Mouse (Mus musculus) kidney, postnatal 25 days (tissue): ENCODE measurements at regions not wholly inside any gene's neighbourhood (a gene's known extent, or its start where the extent isn't known, plus 50 kb on each side); places are given as distances from the start of the nearest gene placed in this dataset.
"Not testable (repeated sequence)": the region's sequence is repeated elsewhere in the genome, so short reads cannot be mapped to it uniquely, and the experiment has no call there.

Experiments
- DNase-seq, 2 experiments: peaks; one replicate each; pipeline ENCODE4 v3.0.0; 2021; ENCODE audit warnings: mixed read lengths in 2 of 2

DNA sequence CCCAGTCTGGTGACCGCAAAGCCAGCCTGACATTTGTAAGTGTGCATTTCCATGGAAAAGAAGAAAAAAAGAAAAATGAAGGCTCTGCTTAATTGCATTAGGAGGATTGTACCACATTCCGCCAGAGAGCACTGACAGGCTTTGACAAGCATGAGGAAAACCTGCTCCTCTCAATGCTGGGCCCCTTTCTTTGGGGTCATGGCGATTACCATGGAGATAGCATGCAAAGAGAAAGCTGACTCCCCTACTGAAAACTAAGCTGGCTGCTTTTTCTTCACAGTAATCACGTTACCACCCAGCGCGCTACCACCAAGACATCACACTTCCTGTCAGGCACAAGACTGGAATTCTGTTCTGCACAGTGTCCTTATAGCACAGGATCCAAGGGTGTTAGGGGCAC, 502.2 kb downstream of the Bnc2 start:
- no peak for DNase-seq

DNA sequence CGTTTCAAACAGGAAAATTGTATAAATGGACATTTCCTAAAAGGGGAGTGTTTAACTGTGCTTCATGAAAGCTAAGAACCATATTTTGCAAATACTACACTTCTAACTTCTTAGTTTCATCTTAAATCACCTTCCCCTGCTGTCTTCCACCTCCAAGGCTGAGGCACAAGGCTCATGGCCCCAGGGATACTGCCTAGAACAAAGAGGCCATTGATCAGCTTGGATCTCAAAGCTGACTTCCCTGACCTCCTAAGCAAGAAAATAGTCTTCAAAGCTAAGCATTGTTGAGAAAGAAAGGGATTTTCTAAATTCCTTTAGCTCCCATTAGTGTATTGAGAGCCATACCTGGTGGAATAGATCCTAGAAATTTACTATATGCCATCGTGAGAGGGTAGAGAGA, 501.6 kb downstream of the Bnc2 start:
- no peak for DNase-seq

DNA sequence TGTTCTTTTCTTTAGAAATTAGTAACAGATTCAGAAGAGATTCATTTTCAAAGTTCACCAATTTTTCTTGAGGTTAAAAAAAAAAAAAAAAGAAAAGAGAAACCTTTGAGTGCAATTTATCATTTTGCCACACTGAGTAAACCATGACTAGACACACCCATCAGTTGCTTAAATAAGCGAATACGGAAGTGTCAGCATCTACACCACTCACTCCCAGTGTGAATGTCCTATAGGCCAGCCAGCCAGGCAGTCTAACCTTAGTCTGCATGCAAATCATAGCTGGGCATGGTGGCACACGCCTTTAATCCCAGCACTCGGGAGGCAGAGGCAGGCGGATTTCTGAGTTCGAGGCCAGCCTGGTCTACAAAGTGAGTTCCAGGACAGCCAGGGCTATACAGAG, 498.6 kb downstream of the Bnc2 start:
- DNase-seq = not testable (repeated sequence)

DNA sequence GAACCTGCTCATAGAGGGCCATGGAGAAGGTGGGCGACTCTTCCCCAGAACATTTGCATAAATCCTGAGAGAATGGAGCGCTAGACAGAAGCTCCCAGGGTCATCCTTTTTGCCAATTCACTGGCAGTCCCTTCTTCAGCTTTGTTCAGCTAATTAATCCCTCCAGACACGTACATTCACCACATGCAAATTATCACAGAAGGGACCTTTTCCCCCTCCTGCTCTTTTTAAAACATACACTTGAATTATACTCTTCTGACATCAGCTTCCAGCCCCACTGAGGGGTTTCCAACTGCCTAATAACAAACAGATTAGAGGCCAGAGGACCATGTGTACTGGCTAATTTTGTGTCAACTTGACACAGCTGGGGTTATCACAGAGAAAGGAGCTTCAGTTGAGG, 497.2 kb downstream of the Bnc2 start:
- DNase-seq = no peak

DNA sequence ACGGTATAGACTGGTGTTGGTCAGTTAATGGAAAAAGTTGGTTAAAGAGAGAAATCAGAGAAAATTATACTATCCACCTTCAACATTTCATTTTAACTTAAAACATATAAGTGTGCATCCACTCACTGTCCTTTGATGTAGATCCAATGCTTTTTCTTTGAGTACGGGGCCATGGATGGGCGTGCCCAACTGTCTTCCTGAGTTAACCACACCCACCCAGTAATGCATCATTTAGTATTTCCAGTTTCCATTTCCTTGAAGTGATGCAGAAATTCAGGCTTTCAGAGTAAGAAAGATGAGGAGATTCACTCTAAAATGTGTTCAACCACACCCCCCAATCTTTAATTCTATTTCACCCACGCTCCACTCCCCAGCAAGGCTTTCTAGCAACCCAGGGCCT, 490.6 kb downstream of the Bnc2 start:
- DNase-seq = no peak

DNA sequence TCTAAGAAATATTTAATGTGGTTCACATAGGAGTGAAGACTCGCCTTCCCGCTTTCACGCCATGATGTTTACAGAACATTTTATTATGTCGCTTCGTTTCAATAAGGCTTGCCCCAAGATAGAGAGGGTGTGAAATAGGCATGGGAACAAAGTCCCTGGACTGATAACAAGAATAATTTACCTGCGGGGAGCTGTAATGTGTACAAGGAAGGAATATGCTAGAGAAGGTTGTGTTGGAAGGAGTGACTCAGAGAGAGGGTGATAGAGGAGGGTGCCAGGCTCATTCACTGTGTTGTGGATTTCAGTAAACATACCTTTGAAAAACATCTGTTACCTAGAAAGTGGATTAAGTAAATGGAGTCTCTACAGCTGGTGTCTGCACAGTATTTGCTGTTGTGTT, 490.2 kb downstream of the Bnc2 start:
- DNase-seq = no peak

DNA sequence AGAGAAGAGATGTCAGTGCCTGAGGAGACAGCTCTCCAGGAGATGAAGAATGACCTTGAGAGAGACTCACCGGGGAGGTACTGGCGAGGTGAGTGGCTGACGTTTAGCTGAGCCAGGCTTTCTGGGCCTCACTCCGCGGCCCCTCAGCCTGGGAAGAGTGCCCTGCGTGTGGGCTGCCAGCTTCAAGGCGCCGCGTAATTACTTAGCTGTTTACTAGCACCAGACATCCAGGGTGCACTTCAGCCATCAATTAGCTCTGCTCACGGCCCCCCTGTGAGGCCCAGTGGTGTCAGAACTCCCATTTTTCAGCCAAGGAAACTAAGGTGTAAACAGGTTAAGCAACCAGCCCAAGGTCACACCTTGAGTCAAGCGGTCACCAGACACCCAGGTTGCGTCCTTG, 485.8 kb downstream of the Bnc2 start:
- DNase-seq = no peak

DNA sequence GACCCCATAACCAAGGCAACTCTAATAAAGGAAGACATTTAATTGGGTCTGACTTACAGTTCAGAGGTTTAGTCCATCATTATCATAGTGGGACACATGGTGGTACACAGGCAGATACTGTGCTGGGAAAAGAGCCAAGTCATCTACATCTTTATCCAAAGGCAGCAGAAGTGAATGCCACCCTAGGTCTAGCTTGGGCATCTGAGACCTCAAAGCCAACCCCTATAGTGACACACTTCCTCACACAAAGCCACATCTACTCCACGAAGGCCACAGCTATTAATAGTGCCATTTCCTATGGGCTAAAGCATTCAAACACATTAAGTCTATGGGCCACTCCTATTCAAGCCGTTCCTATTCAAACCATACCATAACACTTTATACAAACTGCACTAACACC, 483.8 kb downstream of the Bnc2 start:
- DNase-seq = no peak

DNA sequence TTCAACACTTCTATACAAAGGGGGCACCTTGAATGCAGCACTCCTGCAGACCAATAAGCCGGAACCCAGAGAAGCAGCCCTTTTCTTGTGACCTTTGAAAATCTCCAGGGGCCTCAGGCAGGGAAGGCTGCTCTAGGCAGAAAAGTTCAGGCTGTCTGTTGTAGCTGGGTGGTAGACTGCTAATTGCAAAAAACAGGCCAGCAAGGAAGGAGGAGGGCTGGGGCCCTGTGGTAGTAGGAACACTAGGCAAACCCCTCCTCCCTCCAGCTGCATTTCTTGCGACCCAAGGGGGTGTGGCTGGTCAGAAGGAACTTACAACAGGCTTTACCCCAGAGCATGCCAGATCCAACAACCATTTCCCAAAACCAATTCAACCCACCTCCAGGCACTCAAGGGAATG, 482.8 kb downstream of the Bnc2 start:
- no peak for DNase-seq

DNA sequence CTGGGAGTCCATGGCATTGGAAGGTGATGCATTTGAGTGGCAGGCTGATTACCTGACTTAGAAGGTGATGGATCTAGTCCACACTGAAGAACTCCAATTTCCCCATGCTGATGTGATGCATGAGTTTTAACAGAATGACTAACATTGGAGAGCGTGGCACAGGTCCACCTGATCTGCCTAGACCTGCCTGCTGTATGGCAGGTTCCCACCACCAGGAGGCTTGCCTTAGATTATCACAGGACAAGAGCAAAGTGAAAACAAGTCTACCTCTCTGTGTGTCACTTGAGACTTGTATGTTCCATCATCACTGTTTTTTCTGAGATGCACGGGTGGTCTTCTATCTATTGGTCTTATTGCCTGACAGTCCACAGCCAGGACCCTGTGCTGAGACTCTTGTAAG, 478.3 kb downstream of the Bnc2 start:
- no peak for DNase-seq

DNA sequence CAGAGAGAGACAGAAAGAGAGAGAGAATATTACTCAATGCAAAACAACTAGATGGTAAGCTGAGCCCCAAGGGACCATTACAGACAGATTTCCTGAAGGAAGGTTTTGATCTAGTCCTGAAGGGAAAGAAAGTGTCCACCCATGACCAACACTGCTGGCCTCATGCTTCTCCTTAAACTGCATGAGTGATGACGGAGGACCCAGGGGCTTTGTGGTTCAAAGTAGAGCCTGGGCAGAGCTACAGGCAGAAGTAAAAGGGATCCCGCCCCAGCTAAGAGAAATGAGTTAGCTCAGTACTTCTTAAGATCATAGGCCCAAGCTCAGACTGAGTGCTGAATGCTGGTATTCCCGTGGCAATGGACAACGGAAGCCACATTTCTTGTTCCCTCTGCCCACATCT, 476.9 kb downstream of the Bnc2 start:
- no peak for DNase-seq

DNA sequence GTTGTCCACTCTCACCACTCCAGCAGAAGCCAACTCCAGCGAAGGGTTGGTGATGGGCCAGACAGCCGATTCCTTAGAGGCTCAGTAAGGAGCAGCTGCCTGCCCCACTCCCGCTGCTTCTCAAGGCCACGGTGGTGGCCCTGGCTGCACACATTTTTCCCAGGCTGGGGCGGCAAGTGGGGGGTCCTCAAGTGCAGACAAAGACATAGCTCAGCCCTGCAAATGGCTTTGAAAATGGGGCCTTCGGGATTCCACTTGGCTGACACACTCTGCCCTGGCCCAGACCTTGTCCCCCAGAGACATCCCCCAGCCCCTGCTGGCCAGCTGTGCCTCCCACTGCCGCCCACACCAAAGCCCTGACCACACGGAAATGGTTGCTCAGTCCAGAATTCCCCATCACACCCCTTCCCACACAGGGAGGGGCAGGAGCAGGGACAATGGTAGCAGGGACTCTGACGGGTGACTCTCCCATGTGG, 475.9 kb downstream of the Bnc2 start:
- no peak for DNase-seq

DNA sequence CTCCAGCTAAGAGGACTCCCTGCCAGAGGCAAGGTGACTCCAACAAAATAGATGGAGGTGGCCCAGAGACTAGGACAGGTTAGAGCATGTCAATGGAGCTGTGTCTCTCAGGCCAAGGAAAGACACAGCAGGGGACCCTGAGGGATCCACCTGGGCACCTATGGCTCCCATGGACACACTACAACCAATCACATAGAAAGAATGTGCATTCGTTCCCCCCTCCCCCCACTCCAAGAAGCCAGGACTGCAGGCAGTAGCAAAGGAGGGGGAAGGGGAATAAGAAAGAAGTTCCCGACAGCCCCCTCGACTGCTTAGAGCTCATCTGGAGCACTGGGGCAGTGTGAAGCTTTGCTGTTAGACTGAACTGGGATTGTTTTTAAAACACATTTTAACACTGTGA, 474.1 kb downstream of the Bnc2 start:
- DNase-seq = no peak

DNA sequence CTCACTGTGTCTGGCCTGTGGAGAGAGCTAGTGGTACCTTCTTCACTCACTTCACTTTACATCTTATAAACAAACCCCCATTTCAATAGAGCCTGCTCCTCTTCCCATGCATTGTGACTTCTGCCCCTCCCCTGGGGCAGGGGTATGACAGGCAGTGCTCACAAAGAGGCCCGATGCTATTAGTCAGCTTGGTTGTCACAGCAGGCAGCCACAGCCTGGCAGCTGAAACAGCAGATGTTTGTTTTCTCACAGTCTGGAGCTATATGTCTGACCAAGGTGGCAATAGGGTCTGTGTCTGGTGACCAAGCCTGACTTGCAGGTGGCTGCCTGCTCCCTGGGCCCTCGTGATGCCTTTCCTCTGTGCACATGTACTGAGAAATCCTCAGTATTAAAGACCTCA, 472.8 kb downstream of the Bnc2 start:
- DNase-seq = no peak

DNA sequence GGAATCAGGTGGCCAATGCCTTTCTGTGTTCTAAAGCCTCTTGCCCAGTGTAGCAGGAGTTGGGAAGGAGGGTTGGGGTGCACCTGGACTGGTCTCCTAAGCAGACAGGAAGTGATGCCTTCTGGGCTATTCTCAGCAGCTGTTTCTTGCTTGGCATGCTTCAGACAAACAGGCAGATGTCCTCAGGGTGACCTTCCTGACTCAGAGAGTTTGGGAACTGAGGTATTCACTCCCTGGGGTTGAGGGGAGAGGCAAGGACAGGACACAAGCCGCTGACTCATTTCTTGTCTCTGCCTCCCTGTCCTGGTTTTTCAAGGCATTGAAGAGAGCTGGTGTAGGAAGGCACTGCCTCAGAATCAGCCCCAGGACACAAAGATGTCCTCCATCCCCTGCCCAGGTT, 471.4 kb downstream of the Bnc2 start:
- no peak for DNase-seq

DNA sequence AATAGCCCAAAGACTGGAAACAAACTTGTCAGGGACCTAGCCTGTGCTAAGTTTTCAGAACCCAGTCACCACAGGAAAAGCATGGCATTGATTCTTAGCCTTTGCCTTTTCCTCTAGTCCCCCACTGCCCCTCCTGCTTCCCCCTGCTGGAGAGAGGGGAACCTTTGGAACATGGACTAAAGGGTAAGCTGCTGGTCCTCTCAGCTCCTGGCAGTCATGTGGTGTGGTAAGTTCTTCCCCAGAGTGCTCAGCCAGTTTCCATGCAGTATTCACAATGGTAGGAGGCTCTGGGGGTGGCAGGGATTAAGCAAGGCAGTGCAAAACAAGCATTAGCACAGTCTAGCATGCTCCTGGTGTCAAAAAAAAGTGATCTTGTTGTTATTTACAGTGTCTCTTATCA, 470.3 kb downstream of the Bnc2 start:
- DNase-seq = peak; percentile 51 to 85

DNA sequence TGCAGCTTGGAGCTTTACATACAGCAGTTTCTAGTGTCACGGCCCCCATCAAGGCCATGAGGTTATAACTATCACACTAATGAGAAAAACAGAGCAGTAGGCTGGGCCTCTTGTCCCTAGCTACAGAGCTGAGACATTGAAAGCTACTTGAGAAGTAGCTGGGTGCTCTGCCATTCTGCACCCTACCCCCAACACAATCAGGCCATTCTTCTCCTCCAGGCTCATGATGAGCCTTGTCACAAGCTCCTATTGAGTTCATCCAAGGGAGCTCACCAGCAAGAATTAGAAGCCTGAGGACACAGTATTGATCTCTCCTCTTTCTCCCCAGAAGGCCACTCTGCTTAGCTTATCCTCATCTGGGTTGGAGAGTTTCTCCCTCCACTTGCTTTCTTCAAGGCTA, 466.9 kb downstream of the Bnc2 start:
- DNase-seq = no peak

DNA sequence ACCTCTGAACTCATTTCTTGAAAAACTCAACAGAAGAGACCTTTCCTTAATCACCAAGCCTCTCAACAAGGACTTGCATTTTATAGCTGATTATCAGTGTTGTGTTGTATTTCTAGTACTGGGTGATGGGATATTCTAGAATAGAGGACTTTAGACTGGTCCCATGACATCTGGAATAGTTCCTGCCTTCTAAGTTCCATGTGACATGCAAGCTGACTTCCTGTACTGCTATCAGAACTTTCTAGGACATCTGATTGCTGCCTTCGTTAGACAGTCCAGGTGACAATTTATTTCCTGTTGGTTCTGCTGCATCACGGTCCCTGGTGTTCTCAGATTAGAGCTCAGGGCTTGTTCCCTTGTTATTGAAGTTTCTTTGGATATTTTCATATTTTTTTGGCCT, 465.5 kb downstream of the Bnc2 start:
- DNase-seq = no peak

DNA sequence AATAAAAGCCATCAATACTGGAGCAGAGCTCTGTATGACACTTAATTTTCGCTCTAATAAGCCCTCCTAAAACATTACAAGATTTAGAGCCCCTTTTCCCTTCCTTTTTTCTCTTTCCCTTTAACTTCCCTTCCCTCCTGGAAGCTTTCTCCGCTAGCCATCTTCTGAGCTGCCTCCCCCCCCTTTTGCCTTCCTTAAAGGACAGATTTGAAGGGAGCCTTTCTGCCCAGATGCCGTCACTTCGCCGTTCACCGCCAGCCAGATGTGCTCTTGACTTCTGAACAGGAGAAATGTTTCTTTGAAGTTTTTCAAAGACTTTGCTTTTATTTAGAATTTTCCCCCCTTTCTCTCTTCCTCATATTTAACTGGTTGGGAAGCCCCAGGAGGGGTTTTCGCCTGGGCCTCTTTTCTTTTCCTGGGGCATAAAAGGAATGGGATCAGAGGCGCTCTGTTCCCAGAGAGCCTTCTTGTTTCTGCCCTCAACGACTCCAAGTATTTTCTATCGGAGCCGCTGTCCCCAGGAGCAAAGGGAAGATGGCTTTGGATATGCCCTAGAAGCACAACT, 463.7 kb downstream of the Bnc2 start:
- no peak for DNase-seq

DNA sequence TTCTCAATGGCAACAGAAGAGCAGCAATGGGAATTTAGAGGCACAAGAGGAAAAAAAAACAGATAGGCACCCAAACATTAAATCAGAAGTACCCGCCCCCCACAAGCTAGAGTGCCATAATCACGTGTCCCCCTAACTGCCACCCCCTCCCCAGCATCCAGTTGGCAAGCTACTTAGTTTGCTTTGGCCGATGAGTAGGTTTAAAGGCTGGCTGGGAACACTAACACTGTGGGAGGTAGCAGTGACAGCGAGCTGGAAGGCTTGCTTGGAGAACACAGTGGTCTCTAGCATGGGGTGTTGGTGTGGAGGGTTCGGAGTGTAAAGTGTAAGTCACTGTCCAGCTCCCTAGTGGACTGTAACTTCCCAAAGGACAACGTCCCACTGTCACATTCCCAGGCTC, 463.1 kb downstream of the Bnc2 start:
- DNase-seq = no peak

DNA sequence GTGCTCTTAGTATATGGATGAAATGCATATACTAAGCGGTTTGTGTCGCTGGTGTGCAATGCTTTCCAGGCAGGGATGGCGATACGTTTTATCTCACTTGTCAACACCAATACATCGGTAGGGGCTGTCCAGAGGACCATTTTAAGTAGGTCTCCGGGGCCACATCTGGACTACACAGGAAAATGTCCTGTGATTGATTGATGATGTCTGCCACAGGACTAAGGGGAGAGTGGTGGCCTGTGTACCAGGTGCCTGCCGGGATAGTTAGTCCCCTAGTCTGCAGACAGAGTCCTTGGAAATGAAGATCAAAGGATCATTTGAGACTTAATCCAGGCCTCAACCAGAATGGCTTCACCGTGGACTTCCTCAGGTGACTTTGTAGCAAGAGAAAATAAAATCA, 460.6 kb downstream of the Bnc2 start:
- DNase-seq = no peak

DNA sequence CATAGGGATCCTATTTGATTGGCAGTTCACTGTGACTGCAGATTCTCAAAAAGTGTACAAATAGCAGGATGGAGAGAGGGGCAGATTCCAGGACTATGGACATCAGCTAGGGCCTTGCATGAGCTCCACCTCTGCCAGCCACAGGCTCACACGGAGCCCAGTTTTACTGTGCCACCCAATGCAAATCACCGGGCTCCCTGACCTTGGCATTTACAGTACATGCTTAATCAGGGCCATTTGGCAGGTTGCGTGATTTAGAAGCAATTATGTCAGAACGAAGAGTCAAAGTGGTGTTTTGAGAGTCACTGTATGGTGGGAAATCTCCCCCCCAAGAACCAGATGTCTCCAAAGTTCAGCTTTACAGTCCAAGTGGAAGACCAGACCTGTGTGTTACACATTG, 456.1 kb downstream of the Bnc2 start:
- DNase-seq = no peak

DNA sequence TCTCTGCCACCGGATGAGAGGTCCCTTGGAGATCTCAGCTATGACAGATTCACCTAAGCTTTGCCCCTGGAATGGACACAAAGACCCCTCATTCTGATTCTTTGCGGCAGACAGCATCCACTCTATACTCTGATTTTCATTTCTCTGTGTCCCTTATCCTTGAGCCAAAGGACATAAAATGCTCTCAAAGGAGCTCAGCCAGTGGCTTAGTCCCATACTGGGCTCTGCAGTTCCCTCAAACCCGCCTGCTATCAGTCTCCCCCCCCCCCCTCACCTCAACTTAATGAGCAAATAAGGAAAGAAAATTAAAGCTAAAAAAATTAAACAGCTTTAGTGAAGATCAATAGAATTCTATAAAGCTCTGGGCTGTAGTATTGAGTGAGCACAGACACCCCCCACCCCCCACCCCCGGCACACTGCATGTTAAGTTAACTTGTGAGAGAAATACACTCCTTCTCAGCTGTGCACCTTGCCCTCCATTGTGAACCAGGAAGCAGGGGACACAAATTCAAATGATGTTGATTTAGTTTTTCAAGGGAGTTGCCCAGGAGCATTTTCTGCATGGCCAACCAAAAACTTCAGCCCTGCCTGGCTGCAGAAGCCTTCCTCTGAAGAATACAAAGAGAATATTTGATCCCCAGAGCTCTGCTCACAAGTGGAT, 452.9 kb downstream of the Bnc2 start:
- DNase-seq = no peak

DNA sequence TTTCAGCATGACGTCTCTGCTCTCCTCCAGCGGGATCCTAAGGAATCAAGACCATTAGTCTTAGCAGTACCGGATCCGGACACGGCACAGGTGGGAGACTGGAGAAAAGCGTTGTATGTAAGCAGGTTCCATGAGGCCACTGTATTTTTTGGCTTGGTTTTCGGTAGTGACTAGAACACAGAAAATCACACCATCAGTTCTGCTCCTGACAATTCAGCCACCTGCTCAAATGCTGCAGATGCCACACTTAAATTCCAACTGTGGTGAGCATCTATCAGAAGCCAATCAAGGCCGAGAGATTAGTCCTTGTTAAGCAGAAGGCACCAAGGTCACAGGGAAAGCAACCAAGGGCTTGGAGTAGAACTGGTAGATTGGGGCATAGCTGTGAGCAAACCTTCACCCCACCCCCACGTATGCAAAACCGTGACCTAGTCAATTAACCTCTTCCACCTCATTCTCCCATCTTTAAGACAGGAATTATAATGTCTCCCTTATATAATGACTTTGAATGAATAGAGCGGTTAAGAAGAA, 452.2 kb downstream of the Bnc2 start:
- no peak for DNase-seq

DNA sequence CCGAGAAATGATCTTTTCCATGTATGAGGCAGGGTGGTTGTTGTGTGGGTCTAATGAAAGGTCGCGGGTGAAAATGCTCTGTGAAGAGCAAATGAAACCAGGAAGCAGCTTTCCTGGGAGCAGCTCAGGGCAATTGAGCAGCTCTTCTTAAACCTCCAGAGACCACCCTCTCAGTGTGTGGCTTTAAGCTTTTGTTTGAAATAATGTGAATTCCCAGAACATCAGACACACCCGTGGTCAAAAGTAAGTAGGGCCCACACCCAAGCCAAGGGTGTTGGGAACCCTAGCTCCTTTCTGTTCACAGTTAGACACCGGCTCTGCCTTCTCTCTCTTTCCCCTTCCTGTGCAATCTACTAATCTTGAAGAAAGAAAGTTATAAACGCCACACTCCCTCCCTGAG, 450.5 kb downstream of the Bnc2 start:
- no peak for DNase-seq
